Mouse (Mus musculus): ENCODE results near the gene Pawr. TPM values are rescaled to one million over a fixed set of nuclear protein-coding genes. Genes with fewer than 3 reads are reported as not detected.

Gene Pawr
- polyA plus RNA-seq, 1 experiment from 2014 or later: 2.3 TPM

- no peaks in the 10 kb centered on the region for H3K36me3 ChIP-seq (ENCODE audit: control insufficient read depth, insufficient read depth, low read length)
Observed at GRCm38 (mm10) chr10:108461862-108462261, 129.9 kb downstream of the Pawr start.

More at GRCm38 (mm10) chr10:108461862-108462261, 129.9 kb downstream of the Pawr start:
- H3K9me3 ChIP-seq (ENCODE audit: control insufficient read depth, low read length): no peaks in the 10 kb centered on the region
- H3K9ac ChIP-seq (ENCODE audit: low read depth, low read length): no peak overlapping the region
- no peak overlapping the region for H3K4me3 ChIP-seq (ENCODE audit: low read length)
- no peak overlapping the region for H3K4me2 ChIP-seq (ENCODE audit: low read length)
- no peak for ATAC-seq
- no peak overlapping the region for H3K27ac ChIP-seq (ENCODE audit: low read depth, low read length)
- H3K27me3 ChIP-seq (replicated peaks; ENCODE audit: control insufficient read depth, insufficient read depth, low read length): no peaks in the 10 kb centered on the region
- 54% methylated on average over 2 of the region's 2 CpGs for WGBS
- H3K4me1 ChIP-seq (ENCODE audit: control insufficient read depth, insufficient read depth, low read depth, low read length): no peaks in the 10 kb centered on the region

Small RNA genes lying within 50 kb of the gene (microRNA-seq; reads per million reads assigned to microRNA genes)
- gene Gm25591: not detected

Other genes with a start within 250 kb of the Pawr start
- 62.5 and 70.6 TPM in 2 replicates for gene Ppp1r12a, start 169.9 kb upstream of the Pawr start, polyA plus RNA-seq (2015; fragmentation: Nextera tagmentation; extraction: Ambion mirVana)

Data from hindbrain, embryonic 16.5 days (tissue).